Mouse (Mus musculus) common myeloid progenitor, adult 5-6 weeks (primary cell): ENCODE results near the gene Bckdhb. TPM values are rescaled to one million over a fixed set of nuclear protein-coding genes. Genes with fewer than 3 reads are reported as not detected.
"Not testable (repeated sequence)": the region's sequence is repeated elsewhere in the genome, so short reads cannot be mapped to it uniquely, and the experiment has no call there.

ENCODE experiments used
- ATAC-seq: replicated peaks from 2 replicates; pipeline ENCODE4 v1.8.0; 2016; ENCODE audit warnings: low read depth, mild to moderate bottlenecking, moderate TSS enrichment, inconsistent platforms; ENCODE audit not compliant: poor library complexity, severe bottlenecking
- total RNA-seq: library from RNA; stranded (forward); fragments of 200-1000, 187-1606 nt; gene quantifications from 2 replicates; pipeline ENCODE4 v1.2.3, GENCODE M21; 2017

Gene Bckdhb
- total RNA-seq, 1 experiment from 2014 or later, result 16.7 TPM

DNA sequence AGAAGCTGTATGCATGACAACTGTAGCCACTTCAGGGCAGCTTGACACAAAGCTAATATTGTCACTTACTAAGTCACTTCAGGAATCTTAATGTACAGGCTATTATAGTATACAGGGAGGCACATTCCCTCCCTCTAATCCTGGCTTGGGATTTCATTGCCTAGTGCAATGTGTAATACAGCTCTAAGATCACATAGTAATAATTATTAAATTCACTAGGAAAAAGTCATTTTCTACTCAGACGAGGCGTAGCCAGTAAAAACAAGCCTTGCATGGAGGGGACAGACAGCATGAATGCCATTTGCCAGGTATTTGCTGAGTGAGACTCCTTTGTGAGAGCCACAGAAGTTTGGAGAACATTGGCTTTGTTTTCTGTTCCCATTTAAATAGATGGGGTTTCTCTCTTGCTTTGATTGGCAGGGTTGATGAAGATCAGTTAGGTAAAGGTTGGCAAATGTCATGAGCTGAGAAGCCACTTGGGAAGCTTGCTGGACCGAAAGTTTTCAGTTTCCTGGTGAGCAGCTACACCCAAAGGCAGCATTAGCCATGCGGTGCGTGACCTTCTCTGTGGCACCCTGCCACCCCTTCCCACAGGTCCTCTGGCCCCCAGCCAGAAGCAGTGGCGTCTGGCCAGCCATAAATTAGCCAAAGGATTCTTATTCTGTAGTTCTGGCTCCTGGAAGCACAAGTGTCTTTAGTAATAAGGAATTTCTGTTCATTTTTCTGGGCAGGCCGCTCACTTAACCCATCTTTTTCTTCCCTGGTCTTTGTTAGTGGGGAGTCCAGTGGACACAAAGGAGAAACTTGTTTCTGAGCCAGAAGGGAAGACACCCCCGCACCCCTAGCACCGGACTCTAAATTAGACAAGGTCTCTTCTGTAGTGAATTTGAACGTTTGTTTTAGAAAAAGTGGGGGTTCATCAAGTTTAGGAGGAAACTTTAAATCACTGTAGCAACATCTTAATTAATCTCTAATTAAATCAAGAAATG, 37.4 kb downstream of the Bckdhb start:
- no peak for ATAC-seq

- no peak for ATAC-seq
Observed at GRCm38 (mm10) chr9:83963296-83963695, 38.4 kb downstream of the Bckdhb start.

DNA sequence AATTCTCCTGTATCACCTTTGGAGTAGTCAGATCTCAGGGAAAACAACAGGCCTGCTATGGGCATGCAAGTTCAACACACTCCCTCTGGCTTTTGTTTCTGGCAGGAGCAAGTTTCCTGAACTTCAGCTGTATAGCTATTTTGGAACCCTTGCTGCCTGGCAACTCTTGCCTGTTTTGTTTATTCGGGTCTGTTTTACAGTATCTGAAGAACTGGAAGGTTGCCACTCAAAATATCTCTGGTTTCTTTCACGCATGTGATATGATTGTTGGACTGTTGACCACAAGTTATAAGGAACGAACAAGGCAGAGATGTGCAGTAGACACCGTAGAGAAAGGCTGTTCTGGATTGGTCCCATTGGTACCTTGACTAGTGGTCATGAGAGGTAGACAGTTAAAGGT, 39.4 kb downstream of the Bckdhb start:
- ATAC-seq, result no peak

GRCm38 (mm10) chr9:83967439-83968050, 42.6 kb downstream of the Bckdhb start:
- no peak for ATAC-seq

GRCm38 (mm10) chr9:83969326-83969725, 44.4 kb downstream of the Bckdhb start:
- no peak for ATAC-seq

DNA sequence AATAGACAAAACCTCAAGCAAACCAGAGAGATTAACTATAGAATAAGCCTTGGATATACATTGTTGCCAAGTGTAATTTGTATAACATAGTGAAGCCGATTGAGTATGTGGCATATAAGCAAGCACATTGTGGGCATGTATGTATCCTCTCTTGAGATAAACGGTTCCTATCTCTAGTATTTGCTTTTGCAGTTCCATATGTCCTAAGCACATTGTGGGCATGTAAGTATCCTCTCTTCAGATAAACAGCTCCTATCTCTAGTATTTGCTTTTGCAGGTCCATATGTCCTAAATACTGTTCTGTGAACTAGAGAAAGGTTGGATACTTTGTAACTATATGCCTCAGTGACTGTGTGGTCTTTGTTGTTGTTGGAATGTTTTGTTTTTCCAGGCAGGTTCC, 48.5 kb downstream of the Bckdhb start:
- ATAC-seq, result no peak

- no peak for ATAC-seq
Observed at GRCm38 (mm10) chr9:83975811-83976210, 50.9 kb downstream of the Bckdhb start.

- no peak for ATAC-seq
Observed at GRCm38 (mm10) chr9:83981234-83981633, 56.3 kb downstream of the Bckdhb start.

GRCm38 (mm10) chr9:84008961-84009360, 84.0 kb downstream of the Bckdhb start:
- no peak for ATAC-seq

DNA sequence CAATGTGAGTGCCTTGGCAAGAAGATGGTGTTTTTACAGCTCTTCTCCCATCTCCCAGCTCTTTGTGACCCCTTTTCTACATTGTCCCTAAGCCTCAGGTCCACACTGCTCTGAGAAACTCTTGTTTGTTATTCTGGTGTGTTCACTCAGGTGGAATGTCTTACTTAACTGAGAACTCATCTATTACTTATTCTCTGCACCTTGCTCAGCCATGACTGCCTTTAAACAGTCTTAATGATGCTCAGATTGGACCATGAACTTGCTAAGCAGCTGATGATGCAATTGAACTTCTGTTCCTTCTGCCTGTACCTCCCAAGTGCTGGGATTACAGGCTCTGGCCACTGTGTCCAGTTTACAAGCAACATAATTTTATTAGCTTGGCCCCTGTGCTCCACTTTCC, 86.2 kb downstream of the Bckdhb start:
- no peak for ATAC-seq

- not testable (repeated sequence) for ATAC-seq
Observed at GRCm38 (mm10) chr9:84018141-84018540, 93.2 kb downstream of the Bckdhb start.

GRCm38 (mm10) chr9:84019627-84020026, 94.7 kb downstream of the Bckdhb start:
- peak; percentile 88; the same call in 1 of the 2 replicates for ATAC-seq

GRCm38 (mm10) chr9:84021189-84021588, 96.2 kb downstream of the Bckdhb start:
- ATAC-seq, result no peak

GRCm38 (mm10) chr9:84028120-84028519, 103.2 kb downstream of the Bckdhb start:
- no peak for ATAC-seq

DNA sequence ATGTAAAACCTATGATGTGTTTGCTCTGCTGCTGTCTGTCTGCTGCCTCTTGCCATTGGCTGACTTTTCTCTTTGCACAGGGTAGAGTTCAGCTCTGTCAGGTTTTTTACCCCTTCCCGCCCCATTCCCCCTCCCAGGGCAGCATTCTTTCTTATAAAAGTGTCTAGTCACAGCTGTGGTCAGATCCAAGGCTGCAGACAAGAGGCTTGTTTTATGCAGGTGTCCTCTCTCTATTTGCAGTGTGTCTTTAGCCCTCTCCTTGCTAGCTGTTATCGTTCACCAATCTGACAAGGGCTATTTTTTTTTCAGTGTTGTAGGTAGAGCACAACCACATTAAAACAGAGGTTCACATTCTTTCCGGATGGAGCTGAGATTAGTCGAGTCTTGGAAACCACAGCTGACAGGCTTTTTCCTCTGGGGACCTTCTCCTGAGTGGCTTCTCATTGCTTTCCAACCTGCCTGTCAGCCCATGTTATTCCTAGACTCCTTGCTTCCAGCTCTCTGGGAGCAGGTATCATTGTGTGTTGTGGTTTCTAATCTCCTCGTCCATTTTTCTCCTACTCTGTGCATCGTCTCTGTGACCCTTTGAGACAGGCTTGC, 105.8 kb downstream of the Bckdhb start:
- ATAC-seq, result peak; percentile 45

DNA sequence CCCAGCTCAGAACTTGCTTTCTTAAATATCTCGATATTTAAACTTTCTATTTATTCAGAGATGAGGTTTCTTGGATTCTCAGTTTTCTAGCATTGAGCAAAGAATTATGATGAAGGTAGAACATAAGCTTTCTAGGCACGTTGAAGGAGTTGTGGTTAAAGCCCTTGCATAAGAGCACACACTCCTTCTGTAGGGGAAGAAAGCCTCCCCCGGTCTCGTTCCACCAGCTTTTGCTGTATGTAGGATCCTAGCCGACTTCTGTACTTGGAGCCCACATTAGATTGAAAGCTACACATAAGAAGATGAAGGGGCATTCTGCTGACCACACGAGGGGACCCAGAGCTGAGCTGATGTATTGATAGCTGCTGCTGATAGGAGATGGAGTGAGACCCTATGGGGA, 106.5 kb downstream of the Bckdhb start:
- ATAC-seq, result no peak

GRCm38 (mm10) chr9:84032669-84033341, 107.9 kb downstream of the Bckdhb start:
- no peak for ATAC-seq

DNA sequence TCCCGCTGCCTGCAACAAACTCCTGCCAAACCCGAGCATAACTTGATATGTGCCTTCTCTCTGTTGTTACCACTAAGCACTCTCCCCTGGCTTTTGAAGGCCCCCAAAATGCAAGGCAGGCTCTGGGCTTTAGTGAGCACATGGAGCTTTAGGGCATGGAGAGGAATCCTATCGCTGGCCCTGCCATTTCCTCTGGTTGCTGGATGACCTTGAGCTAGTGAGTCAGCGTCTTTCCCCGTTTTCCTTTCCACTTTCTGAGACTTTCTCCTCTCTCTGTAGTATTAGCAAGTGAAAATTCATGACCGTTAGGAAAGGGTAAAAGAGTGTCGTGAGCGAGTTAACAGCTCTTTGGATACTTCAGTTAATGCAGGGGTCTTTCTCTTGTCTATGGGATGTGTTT, 111.1 kb downstream of the Bckdhb start:
- ATAC-seq, result no peak

DNA sequence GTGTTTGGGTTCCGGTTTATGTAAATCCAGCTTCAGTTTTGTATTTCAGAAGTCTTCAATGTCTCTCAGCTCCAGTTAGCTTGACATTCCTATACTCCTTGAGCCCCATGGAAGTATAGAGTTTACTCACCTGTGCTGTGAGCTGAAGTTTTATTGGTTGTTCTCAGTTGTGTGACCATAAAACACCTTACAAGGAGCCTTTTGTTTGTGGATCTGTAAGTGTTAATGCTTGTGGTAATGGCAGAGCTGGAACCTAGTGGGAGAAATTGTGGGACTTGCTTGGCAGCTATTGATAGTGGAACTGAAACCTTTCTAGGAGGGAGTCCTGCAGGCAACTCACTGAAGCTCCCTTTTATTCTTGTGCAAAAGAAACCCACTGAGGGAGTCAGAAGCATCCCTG, 112.3 kb downstream of the Bckdhb start:
- ATAC-seq, result no peak

DNA sequence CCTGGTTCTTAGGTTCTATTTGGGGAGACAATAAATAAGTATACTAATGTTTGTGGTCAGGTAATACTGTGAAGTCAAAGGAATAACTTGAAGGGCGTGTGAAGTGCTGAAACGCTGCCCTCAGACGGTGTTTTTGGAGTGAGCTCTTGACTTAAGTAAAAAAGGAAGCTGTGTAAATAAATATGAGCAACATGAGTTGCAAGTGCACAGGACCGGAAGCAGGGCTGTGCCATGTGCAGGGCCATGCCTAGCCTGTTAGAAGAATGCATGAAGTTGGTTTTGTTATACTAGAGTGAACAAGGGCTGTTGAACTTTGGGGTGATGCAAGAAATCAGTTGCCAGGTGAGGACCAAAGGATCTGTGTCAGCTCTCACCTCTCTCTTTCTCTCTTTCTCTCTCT, 114.0 kb downstream of the Bckdhb start:
- ATAC-seq, result no peak
